Mouse (Mus musculus) gastrocnemius, postnatal 4 days (tissue): ENCODE data around the gene Cnnm2. TPM values are rescaled to one million over a fixed set of nuclear protein-coding genes. Genes with fewer than 3 reads are reported as not detected.

Source experiments
- DNase-seq, 2 experiments: peaks; one replicate each; pipeline ENCODE4 v3.0.0; 2021 to 2022; ENCODE audit warnings: low spot score in 2 of 2, mixed read lengths in 2 of 2
- total RNA-seq, 2 experiments: library from RNA; stranded (reverse); gene quantifications; 2 replicates each; pipeline ENCODE4 v1.2.3; 2021

Cnnm2 gene
- total RNA-seq, 2 experiments from 2014 or later, result 5.9 to 6.5 TPM

DNA sequence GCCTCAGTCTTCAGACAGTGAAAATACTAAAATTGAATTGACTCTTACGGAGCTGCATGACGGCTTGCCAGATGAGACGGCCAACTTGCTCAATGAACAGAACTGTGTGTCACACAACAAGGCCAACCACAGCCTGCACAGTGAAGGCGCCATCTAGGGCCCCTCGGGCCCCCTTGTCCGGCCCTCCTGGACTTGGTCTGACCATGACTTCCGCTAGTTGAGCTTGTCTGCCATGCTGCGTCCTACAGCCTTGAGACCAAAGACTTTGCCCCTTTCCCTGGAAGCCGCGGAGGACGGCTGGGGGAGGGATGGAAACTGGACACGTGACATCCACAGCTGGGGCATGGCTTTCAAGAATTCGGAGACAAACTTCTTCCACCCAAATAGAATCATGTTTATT is 116.5 kb downstream of the Cnnm2 start:
- DNase-seq, result no peak

DNA sequence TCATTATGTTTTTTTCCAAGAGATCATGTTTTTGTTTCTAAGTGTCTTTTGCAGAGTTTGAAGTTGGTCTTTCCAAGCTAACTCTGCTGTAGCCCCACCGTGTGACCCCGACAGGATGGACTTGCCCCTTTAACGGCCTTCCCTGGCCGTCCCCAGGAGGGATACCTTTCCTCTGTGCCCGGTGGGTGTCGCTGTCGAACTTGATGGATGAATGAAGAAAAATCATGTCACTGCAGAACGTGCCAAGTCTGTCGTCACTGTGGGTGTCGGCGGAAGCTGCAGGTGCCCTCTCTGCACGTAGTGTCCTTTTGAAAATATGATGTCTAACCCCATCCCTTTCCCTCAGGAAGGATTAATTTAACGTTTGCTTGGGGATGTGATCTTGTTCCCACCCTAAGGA is 117.0 kb downstream of the Cnnm2 start:
- peak in 1 of 2 experiments; percentile 42 for DNase-seq

DNA sequence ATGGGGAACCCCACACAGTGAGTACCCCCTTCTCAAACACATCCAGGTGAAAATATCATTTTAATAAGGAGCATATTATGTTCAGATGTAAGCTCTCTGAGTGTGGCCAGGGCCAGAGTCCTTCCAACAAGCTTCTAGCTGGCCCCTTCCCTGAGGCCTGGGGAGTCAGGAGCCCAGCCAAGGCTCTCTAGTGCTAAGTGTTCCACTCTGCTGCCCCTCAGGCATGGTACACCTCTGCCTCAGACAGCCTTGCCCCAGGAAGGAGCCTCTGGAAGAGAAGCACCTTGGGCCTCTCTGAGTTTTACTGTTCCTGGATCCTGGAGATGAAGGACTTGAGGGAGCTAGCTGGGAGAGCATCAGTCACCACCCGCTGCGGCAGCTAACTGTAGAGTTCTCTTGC is 118.5 kb downstream of the Cnnm2 start:
- DNase-seq, result no peak

DNA sequence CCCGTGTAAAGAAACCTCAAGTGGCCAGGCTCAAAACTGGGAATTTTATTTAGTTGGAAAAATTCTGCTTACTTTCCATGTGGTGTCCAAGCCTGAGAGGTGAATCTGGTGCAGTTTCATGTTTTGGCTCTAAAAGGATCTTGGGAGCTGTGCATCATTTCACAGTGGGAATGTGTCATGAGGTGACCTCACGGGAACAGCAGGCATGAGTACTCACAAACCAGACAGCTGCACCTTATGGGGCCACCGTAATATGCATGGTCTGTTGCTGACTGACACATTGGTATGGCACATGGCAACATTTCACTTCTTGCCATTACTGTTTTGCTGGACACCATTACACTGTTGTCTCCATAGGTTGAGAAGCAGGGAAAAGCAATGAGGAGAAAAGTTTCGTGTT is 124.0 kb downstream of the Cnnm2 start:
- DNase-seq, result no peak

DNA sequence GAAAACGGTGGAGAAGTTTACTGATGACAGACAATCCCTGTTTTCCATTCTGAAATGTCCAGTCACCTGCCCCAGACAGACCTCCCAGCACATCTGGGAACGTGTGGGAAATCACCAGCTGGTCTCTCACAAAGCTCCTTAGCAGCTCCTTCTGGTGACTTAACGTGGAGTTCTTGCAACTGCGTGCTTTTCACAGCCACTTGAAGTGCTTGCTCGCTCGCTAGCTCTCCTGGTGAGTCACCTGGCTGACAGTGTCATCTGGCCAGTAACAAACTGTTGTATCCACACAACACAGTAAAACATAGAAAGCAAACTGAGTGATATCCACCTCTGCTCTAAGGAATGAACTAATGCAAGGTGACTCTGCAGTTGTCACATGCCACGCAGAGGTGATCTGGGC is 125.4 kb downstream of the Cnnm2 start:
- no peak for DNase-seq

DNA sequence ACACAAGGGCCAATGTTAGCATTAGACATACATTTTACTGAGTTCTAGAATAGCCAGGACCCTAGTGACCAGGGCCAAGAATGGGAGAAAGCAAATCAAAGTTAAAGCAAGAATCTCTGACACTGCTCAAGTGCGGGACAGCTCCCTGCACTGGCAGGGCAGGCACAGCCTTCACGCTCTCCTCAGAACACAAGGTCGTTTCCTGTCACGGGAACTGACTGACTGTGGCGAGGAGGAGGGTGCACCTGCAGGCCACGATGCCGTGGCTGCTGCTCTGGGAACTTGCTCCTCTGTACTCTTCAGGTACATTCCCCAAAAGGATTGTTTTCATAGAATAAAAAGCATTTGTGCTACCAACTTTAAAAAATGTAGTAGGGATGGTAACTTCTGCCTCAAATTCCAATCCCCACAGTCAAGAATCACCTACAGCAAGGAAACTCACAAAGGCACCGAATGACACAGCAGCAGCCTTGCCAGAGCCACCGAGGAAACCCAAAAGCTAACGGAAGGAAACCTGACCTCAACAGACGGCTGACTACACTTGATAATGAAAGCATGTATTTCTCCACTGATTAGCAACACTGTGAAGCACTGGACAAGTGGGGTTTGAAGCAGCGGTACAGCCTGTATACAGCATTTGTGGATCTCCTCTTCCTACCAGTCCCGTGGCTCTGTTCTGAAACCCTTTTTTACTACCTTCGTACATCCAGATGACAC is 126.6 kb downstream of the Cnnm2 start:
- no peak for DNase-seq

DNA sequence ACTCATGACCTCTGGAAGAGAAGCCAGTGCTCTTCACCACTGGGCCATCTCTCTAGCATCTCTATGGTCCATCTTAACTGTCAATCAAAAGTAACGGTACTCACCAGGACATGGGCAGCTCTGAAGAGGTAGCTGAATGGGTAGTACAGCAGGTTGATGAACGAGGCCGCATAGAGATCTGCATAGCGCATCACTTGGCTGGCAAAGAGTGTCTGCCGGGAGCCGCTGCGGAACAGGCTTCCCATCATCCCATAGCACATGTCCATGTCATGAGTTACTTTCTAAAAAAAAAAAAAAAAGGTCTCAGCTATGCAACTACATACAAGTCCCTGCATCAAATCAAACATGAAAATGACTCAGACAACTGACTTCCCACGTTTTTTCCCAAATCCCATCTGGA is 128.3 kb downstream of the Cnnm2 start:
- DNase-seq, result no peak

DNA sequence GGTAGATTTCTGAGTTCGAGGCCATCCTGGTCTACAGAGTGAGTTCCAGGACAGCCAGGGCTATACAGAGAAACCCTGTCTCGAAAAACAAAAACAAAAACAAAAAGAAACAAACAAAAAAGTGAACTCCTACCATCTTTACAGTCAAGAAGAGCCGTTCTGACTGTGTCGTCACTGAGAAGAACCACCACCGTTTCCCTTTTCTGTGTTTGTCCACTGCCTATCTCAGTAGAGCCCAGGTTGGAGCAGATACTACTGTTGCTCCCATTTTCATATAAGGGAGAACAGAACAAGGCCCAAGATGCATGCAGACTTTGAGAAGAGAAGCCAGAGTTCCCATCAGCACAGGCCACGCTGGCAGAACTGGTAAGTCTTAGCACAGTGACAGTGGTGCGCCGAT is 129.3 kb downstream of the Cnnm2 start:
- DNase-seq, result no peak

DNA sequence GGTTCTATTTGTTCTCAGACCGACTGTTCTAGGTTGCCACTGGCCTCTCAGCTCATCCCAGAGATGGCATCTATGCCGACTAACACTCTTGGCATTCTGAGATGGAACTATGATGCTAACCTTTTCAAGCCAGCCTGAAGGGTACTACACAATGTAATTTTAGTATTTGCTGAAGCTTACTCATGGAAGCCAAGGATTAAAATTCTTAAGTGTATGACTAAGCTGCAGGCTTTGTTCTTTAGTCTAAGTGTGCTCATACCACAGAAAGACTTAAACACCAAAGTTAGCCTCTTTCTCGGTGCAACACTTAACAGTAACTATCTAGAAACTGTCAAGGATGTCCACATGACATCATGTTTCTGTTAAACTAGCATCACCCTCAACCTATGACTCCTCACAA is 131.5 kb downstream of the Cnnm2 start:
- no peak for DNase-seq

DNA sequence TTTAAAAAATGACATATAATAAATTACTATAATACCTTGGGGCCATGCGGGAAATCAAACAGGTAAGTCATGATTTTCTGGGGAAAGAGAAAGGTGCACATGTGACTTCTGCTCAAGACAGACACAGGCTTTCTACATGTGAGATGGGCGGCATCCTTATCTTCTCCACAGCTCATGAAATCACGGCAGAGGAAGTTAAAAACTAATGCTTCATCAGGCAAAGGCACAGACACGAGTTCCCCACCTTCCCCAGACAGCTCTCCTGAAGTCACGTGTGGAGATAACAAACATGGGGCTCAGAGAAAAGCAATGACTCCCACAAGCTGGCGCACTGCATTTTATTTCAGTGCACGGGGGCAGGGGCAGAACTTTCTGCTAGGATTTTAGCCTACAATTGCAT is 132.1 kb downstream of the Cnnm2 start:
- no peak for DNase-seq

DNA sequence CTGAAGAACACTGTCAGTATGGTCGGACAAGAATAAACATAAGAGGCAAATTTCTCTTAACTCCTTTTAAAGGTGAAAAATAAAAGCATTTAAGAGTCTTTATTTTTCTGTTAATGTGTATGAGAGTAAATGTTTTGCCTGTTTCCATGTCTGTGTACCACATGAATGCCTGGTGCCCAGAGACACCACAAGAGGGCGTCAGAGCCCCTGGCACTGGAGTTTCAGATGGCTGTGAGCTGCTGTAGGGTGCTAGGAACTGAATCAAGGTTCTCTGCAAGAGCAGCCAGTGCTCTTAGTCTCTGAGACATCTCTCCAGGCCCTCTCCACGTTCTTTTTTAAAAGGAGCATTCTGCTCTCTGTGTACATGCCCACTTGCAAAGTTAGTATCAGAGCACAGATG is 135.7 kb downstream of the Cnnm2 start:
- no peak for DNase-seq

DNA sequence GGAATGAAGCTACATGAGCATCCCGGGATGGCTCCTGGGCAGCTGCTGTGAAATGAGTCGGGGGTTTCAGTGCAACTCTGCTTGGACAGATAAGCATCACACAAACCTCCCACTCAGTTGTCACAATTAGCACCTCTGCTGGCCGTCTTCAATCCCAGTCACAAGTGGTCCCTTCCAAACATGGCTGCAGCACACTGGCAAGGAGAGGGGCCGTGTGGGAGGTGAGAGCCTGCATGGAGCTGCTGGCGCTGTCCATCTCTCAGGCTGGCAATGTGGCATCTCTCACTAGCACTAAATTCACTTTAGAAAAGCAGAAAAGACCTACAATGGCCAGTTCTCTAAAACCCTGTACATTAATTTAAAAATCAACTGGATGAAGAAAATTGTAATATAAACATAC is 136.8 kb downstream of the Cnnm2 start:
- DNase-seq, result no peak

DNA sequence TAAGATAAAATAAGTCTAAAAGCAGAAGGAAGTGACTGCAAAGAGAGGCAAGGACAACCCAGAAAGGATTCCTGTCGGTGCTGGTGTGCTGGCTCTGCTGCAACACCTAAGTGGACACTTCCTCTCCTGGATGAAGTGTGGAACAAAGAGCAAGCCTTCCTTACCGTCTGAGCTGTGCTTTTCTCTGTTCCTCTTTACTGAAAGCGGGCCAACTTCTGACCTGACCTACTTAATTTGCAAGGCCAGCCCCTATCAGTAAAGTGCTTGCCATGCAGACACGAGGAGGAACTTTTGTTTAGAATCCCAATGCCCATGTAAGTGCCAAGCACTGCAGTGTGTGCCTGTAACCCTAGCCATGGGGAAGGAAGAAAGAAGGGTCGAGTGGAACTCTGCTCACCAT is 137.9 kb downstream of the Cnnm2 start:
- no peak for DNase-seq

DNA sequence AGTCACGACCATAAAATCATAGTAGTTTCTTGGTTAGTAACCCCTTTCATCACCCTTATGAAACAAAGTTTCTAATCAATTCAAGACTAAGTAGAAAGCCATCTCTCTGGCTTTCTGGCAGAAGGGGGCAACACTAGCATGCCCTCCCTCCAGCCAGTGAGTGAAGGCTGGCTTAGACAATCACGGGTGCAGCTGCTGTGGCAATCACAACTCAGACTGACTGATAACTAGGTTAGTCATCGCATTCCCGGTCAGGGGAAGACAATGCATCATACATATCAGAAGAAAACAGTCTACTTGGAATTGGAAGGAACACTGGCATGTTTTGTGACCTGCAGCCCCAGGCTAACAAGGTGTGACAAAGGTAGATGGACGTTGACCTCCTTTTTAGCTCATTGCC is 138.5 kb downstream of the Cnnm2 start:
- DNase-seq, result no peak

DNA sequence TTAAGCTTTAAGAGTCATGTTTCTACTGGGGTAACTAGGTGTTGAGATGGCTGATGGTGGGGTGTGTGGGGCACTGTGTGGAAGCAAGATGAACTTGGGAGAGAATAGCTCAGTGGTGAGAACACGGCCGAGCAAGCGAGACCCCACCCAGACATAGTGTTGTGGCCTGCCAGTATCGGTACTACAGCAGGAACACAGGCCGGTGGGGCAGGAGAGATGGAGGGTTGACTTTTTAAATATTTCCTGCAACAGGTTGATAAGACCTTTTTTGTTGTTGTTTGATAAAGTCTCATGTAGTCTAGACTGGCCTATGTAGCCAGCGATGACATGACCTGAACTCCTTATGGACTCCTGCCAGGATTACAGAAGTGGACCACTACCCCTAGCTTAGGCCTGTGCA is 139.4 kb downstream of the Cnnm2 start:
- no peak for DNase-seq

DNA sequence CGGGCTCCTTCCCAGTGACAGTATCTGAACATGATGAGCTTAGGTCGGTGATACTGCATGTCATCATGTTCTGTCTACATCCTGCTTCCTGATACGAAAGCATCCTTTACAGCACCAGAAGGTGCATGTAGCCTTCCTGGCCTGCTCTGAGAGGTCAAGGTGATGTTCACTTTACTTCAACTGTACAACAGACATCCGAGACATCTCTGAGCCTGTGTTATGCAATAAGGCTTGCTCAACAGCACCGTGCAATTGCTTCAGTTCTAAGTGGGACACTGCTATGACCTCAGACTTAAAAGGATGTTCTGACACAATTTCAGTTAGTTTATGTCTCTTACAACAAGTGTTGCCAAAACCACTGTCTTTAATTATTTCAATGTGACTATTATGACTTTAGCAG is 139.9 kb downstream of the Cnnm2 start:
- DNase-seq, result no peak

DNA sequence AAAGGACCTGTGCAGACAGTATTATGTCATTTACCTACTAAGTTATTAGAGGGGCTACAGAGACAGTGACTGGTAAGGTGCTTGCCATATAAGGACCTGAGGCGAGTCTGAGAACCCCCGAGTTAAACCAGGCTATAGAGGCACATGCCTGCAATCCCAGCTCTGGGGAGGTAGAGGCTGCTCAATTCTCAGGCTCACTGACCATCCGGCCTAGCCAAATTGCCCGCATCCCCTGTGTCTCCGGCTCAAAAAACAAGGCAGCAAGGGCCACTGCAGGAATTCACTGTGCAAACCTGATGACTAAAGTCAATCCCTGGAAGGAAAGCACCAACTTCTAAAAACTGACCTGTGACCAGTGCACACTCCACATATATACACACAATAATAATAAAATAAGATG is 142.0 kb downstream of the Cnnm2 start:
- DNase-seq, result no peak

DNA sequence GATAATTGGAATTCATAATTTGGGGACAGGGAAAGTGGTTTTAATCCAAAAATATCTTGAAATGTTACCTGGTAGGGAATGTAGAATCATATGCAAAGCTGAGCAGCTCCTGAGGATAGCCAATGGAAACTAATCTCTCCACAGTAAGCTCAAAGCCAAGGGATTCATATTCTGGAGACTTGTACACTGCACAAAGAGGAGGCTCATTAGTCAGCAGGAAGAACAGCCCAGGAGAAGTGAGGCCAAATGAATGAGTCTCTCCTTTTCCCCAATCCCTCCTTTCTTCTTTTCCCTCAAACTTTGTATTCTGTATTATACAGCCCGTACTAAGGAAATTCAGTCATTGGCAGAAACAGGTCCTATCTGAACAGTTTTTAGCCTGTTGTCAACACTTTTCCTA is 143.5 kb downstream of the Cnnm2 start:
- no peak for DNase-seq

DNA sequence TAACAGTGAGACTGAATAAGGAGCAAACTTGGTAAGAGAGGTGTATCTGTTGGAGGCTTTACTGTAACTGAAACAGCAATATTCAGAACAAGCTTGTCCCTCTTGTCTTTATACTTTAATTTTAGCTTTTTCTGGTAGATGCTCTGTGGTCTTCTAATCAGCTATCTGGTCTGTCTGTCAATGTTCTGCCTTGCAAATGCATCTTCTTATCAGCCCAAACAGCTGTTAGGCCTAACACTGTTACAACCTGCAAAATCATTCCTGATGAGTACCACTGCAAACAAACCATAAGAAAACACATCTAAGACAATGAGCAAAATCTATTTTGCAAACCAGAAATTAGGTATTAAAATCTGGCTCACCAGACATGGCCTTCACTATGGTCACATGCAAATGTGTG is 144.0 kb downstream of the Cnnm2 start:
- DNase-seq, result no peak

DNA sequence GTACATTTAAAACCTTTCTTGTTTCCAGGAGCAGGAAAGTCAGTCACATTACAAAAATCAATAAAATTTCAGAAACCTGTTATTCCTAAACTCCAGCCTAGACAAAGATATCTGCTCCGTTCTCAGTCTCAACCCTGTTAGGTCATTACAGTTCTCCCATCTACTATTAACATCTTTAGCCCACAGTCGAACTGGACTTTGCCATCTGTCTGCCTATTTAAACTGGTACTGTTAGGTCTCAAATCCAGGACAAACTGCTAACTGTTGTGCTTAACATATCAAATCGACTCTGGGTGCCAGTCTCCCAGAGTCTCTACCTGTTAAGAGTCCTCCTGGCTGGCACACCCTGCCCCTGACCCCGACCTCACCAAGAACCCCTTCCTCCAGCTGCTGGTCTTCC is 144.6 kb downstream of the Cnnm2 start:
- no peak for DNase-seq

DNA sequence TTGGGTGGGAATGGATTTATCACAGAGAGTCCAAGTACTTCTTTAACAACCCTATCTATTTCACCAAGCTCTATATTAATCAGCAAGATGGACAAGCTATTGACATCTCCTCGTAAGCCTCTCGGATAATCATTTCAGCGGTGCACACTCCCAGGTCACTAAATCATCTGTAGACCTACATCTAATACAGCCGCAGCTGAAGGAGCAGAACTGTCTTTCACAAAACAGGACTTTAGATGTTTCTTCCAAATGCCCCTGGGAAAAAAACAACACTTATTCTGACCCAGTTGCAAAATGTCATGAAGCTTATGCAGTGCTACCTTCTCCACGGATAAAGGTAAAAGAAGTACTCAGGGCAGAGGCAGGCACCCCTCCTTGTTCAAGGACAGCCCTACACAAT is 146.8 kb downstream of the Cnnm2 start:
- DNase-seq, result no peak

DNA sequence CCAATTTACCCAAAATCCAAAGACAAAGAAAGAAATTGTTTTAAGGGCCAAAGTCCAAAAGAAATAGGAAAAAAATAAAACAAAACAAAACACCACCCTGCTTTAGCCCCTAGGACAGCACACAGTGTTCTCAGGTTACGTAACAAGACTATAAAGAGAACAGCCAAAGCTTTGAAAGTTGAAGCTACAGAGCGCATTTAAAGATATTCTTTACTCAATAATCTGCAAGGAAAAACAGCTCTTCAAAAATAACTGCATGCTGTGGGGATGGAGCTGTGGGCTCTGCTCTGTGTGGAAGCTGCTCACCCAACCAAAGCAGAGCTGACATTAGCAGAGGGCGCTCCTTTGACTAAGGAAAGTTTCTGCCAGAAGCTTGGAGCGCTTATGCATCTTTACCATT is 147.6 kb downstream of the Cnnm2 start:
- no peak for DNase-seq

DNA sequence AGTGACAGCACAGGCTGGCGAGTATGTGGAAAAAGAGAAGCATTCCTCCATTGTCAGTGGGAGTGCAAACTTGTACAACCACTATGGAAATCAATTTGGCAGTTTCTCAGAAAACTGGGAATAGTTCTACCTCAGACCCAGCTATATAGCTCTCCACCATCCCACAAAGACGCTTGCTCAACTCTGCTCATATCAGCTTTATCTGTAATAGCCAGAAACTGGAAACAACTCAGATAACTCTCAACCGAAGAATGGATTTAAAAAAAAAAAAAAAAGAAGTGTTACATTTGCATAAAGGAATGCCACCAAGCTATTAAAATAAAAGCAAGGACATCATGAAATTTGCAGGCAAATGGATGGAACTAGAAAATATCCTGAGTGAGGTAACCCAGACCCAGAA is 150.1 kb downstream of the Cnnm2 start:
- no peak for DNase-seq

DNA sequence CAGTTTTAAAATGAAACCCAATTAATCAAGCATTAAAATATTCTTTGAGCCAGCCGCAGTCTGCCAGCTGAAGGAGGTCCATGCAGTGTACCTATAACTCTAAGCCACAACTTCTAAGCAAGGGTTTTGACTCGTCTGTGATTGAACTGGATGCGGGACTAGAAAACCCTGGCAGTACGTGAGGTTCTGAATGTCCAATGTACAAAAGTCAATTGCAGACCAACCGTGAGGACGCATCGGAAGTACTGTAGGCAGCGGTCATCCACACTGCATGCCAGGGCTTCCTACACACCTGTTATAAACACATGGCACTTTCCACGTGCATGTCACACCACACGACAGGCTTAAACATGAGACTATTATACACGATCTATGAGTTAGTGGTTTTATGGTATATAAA is 152.2 kb downstream of the Cnnm2 start:
- DNase-seq, result no peak
